Mouse (Mus musculus) lung, adult 2 months (tissue): Measurements from ENCODE around the gene 1110032A03Rik.

Experiments used
- CTCF ChIP-seq: fragments of 200-500 bp; IDR thresholded peaks from 2 replicates; pipeline ENCODE4 v1.5.1; 2011; ENCODE audit warnings: mild to moderate bottlenecking, low read length, control low read depth; ENCODE audit not compliant: insufficient read depth
- POLR2A ChIP-seq: fragments of 200-500 bp; IDR thresholded peaks from 2 replicates; pipeline ENCODE4 v1.6.1; 2011; ENCODE audit warnings: low read depth, mild to moderate bottlenecking, control low read depth, low read length, borderline replicate concordance; ENCODE audit errors: extremely low read depth

DNA sequence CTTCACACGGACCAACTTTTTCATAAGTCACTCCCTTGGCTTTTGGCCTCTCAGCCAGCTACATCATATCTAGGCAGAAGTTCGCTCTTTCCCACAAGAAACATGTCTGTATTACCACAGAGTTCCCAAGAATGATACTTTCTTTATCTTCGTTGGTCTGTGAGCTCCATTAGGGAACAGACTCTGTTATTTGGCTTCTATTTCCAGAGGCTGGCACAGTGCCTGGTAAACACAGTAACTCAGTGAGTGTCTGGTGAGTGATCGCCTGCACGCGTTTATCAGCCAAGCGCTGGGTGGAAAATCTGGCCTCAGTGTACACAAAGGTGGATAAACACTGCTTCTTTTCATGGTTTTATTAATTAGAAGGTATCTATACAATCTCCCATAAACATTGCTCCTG lies 51.9 kb downstream of the 1110032A03Rik start:
- no peak for TF ChIP-seq CTCF
- TF ChIP-seq POLR2A, result no peak
